Comparison of ENCODE assay signal across 18 mouse cellular contexts in the genomic region with DNA sequence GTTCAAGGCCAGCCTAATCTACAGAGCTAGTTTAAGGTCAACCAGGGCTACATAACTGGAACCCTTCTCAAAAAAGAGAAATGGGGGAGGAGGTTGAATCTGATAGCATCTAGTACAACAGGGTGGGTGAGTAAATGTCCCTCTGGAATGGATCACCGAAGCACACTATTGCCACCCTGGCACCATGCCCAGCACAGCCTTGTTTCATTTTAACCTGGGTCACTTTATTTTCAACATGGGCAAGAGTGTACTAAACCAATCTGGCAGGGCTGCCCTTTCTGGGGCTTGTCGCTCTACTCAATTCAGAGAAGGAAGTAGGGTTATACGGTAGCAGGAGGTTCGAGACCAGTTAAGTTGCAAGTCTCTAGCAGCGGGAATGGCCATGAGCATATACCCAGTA. TPM values are rescaled to one million over a fixed set of nuclear protein-coding genes. Genes with fewer than 3 reads are reported as not detected.
DNase-seq lines count a peak whose midpoint lies in the region; ATAC-seq and TF ChIP-seq lines count a peak whose summit lies in the region.
"Had no signal": no experiment of that assay in that cellular context is flagged by ENCODE, and none has a peak within 500 bp of the region (broad histone marks: within the 10 kb centered on the region; RNA-seq: fewer than 3 reads in every experiment).

No protein-coding gene starts in this region.

- H3K4me2 ChIP-seq in liver, embryonic 11.5 days: no peak overlapping the region
- no peak overlapping the region for H3K4me2 ChIP-seq in forebrain, embryonic 16.5 days (ENCODE audit: low read length)
- H3K4me2 ChIP-seq: embryonic facial prominence, embryonic 13.5 days; forebrain, embryonic 15.5 days; limb, embryonic 15.5 days; lung, embryonic 15.5 days; midbrain, embryonic 11.5 days; neural tube, embryonic 12.5 days had no signal

- H3K9ac ChIP-seq in liver, adult 2 months (ENCODE audit: low read depth, low read length): no peak overlapping the region
- no peak overlapping the region for H3K9ac ChIP-seq in liver, embryonic 11.5 days (ENCODE audit: low read depth, low read length)
- no peak overlapping the region for H3K9ac ChIP-seq in forebrain, embryonic 16.5 days (replicated peaks; ENCODE audit: low read depth, low read length)
- H3K9ac ChIP-seq: embryonic facial prominence, embryonic 13.5 days; forebrain, embryonic 15.5 days; limb, embryonic 15.5 days; lung, embryonic 15.5 days; neural tube, embryonic 12.5 days had no signal

- no peak for TF ChIP-seq POLR2A in liver, adult 2 months (IDR thresholded peaks at IDR 0.05; ENCODE audit: extremely low read depth, insufficient read depth, low read length)
- no peak for TF ChIP-seq POLR2A in kidney, adult 2 months (IDR thresholded peaks at IDR 0.05; ENCODE audit: low read depth, low read length)

- no peak for ATAC-seq in liver, embryonic 11.5 days (replicated peaks; ENCODE audit: low FRiP score)
- no peak for ATAC-seq in forebrain, embryonic 16.5 days
- ATAC-seq: forebrain, embryonic 15.5 days had no signal

- H3K4me1 ChIP-seq in liver, adult 2 months (ENCODE audit: control insufficient read depth, insufficient read depth, low read length): peaks cover 24% of the 10 kb centered on the region
- H3K4me1 ChIP-seq in liver, embryonic 11.5 days (replicated peaks; ENCODE audit: control insufficient read depth, insufficient read depth, low read length): peaks cover 17% of the 10 kb centered on the region
- H3K4me1 ChIP-seq in kidney, adult 2 months (ENCODE audit: control insufficient read depth, insufficient read depth, low read length): peaks cover 49% of the 10 kb centered on the region
- peaks cover 13% of the 10 kb centered on the region for H3K4me1 ChIP-seq in embryonic facial prominence, embryonic 10.5 days
- peaks cover 14% of the 10 kb centered on the region for H3K4me1 ChIP-seq in forebrain, embryonic 16.5 days (replicated peaks; ENCODE audit: control insufficient read depth, insufficient read depth, low read length)
- H3K4me1 ChIP-seq: limb, embryonic 15.5 days had no signal

- 26% methylated on average over 5 of the region's 5 CpGs for WGBS in liver, adult 2 months
- 88% methylated on average over 5 of the region's 5 CpGs for WGBS in liver, embryonic 11.5 days
- WGBS in kidney, adult 2 months: 42% methylated on average over 5 of the region's 5 CpGs
- WGBS in embryonic facial prominence, embryonic 10.5 days: 97% methylated on average over 5 of the region's 5 CpGs
- 82% methylated on average over 5 of the region's 5 CpGs for WGBS in forebrain, embryonic 16.5 days

- peak; percentile 86 for DNase-seq in liver, adult 2 months (ENCODE audit: extremely low read depth, low read depth, low spot score)
- DNase-seq in liver, embryonic 11.5 days (ENCODE audit: low spot score): no peak
- DNase-seq in adrenal gland, postnatal 14 days: peak; percentile 38
- peak; percentile 94 for DNase-seq in kidney, adult 2 months
- peak; percentile 89 to 91 for DNase-seq in kidney, postnatal 25 days
- no peak for DNase-seq in thymus, postnatal 14 days
- DNase-seq in embryonic facial prominence, embryonic 10.5 days (ENCODE audit: low spot score): no peak
- DNase-seq: cerebellum, postnatal 10 days; right cerebral cortex, postnatal 4 days; thymus, postnatal 25 days had no signal

- TF ChIP-seq CTCF in liver, adult 2 months (IDR thresholded peaks at IDR 0.05; ENCODE audit: low read depth, low read length): no peak
- no peak for TF ChIP-seq CTCF in kidney, adult 2 months (conservative IDR thresholded peaks at IDR 0.05; ENCODE audit: insufficient read depth, insufficient read length, low read depth, low read length)

- H3K79me2 ChIP-seq in liver, adult 2 months (ENCODE audit: control insufficient read depth, insufficient read depth, low read length): peaks cover 38% of the 10 kb centered on the region

- no peaks in the 10 kb centered on the region for H3K9me3 ChIP-seq in liver, embryonic 11.5 days (ENCODE audit: control insufficient read depth, low read length)
- no peaks in the 10 kb centered on the region for H3K9me3 ChIP-seq in embryonic facial prominence, embryonic 10.5 days
- no peaks in the 10 kb centered on the region for H3K9me3 ChIP-seq in forebrain, embryonic 16.5 days (ENCODE audit: control insufficient read depth, low read length)
- H3K9me3 ChIP-seq: embryonic facial prominence, embryonic 13.5 days; forebrain, embryonic 15.5 days; limb, embryonic 15.5 days; lung, embryonic 15.5 days; neural tube, embryonic 12.5 days had no signal

- H3K27ac ChIP-seq in liver, adult 2 months (replicated peaks; ENCODE audit: insufficient read depth, low read depth, low read length): peak overlapping the region; percentile 19; the same call in 1 of the 2 replicates
- no peak overlapping the region for H3K27ac ChIP-seq in liver, embryonic 11.5 days (ENCODE audit: low read depth, low read length)
- peak overlapping the region; percentile 29; the same call in 1 of the 2 replicates for H3K27ac ChIP-seq in kidney, adult 2 months (ENCODE audit: insufficient read depth, low read depth, low read length)
- no peak overlapping the region for H3K27ac ChIP-seq in embryonic facial prominence, embryonic 10.5 days (replicated peaks)
- no peak overlapping the region for H3K27ac ChIP-seq in forebrain, embryonic 16.5 days (ENCODE audit: low read length)
- H3K27ac ChIP-seq: embryonic facial prominence, embryonic 13.5 days; forebrain, embryonic 15.5 days; hindbrain, embryonic 10.5 days; limb, embryonic 15.5 days; lung, embryonic 15.5 days; neural tube, embryonic 12.5 days had no signal

- H3K36me3 ChIP-seq in liver, adult 2 months (ENCODE audit: control insufficient read depth, insufficient read depth, low read length): no peaks in the 10 kb centered on the region
- H3K36me3 ChIP-seq in liver, embryonic 11.5 days (ENCODE audit: control insufficient read depth, insufficient read depth, low read length): no peaks in the 10 kb centered on the region
- H3K36me3 ChIP-seq in kidney, adult 2 months (ENCODE audit: control insufficient read depth, insufficient read depth, low read length): no peaks in the 10 kb centered on the region
- H3K36me3 ChIP-seq in embryonic facial prominence, embryonic 10.5 days (replicated peaks): no peaks in the 10 kb centered on the region
- H3K36me3 ChIP-seq in forebrain, embryonic 16.5 days (ENCODE audit: control insufficient read depth, insufficient read depth): no peaks in the 10 kb centered on the region
- H3K36me3 ChIP-seq: embryonic facial prominence, embryonic 13.5 days; forebrain, embryonic 15.5 days; hindbrain, embryonic 10.5 days; limb, embryonic 15.5 days; lung, embryonic 15.5 days; neural tube, embryonic 12.5 days had no signal

- no peak overlapping the region for H3K4me3 ChIP-seq in liver, adult 2 months (ENCODE audit: insufficient read depth, low read depth, low read length)
- no peak overlapping the region for H3K4me3 ChIP-seq in liver, embryonic 11.5 days (ENCODE audit: low read depth, low read length)
- no peak overlapping the region for H3K4me3 ChIP-seq in kidney, adult 2 months (ENCODE audit: insufficient read depth, low read depth, low read length)
- H3K4me3 ChIP-seq in embryonic facial prominence, embryonic 10.5 days: no peak overlapping the region
- H3K4me3 ChIP-seq in forebrain, embryonic 16.5 days (replicated peaks; ENCODE audit: low read length): no peak overlapping the region
- H3K4me3 ChIP-seq: embryonic facial prominence, embryonic 13.5 days; forebrain, embryonic 15.5 days; hindbrain, embryonic 10.5 days; limb, embryonic 15.5 days; lung, embryonic 15.5 days; neural tube, embryonic 12.5 days had no signal

- H3K27me3 ChIP-seq in liver, adult 2 months (ENCODE audit: control insufficient read depth, insufficient read depth, low read length): no peaks in the 10 kb centered on the region
- H3K27me3 ChIP-seq in liver, embryonic 11.5 days (replicated peaks; ENCODE audit: control insufficient read depth, insufficient read depth, low read length): no peaks in the 10 kb centered on the region
- no peaks in the 10 kb centered on the region for H3K27me3 ChIP-seq in kidney, adult 2 months (replicated peaks; ENCODE audit: control insufficient read depth, insufficient read depth, low read length)
- no peaks in the 10 kb centered on the region for H3K27me3 ChIP-seq in embryonic facial prominence, embryonic 10.5 days (replicated peaks; ENCODE audit: low read depth, poor library complexity, severe bottlenecking)
- no peaks in the 10 kb centered on the region for H3K27me3 ChIP-seq in forebrain, embryonic 16.5 days (replicated peaks; ENCODE audit: control insufficient read depth, insufficient read depth, low read length)
- H3K27me3 ChIP-seq: embryonic facial prominence, embryonic 13.5 days; forebrain, embryonic 15.5 days; limb, embryonic 15.5 days; lung, embryonic 15.5 days; neural tube, embryonic 12.5 days had no signal

RNA-seq across cellular contexts. Expression of a gene that starts 31.9 kb away (rescaled TPM):
- total RNA-seq in liver, adult 2 months (2014; rRNA removed): 35.2 and 43.3 TPM in 2 replicates
- 12.1 and 14.0 TPM in 2 replicates for polyA plus RNA-seq in liver, adult 2 months (2012; rRNA removed)
- polyA plus RNA-seq in liver, embryonic 11.5 days (2014; fragmentation: Nextera tagmentation; extraction: Ambion mirVana): 5.1 TPM in 2 replicates
- total RNA-seq in adrenal gland, postnatal 14 days (2021): 23.7 and 23.9 TPM in 2 replicates
- polyA plus RNA-seq in kidney, adult 2 months (2012; rRNA removed): 18.9 and 23.2 TPM in 2 replicates
- 2.4 and 2.7 TPM in 2 replicates for polyA plus RNA-seq in embryonic facial prominence, embryonic 10.5 days (2016; fragmentation: Nextera tagmentation; extraction: Ambion mirVana)
- polyA plus RNA-seq in forebrain, embryonic 16.5 days (2015; fragmentation: Nextera tagmentation; extraction: Ambion mirVana): 3.9 and 4.6 TPM in 2 replicates

Comparison
In these comparisons a context has a peak if more than half of its experiments do, and no peak if none do; other contexts are left out.
1. DNase-seq: peak in liver, adult 2 months (single experiment), adrenal gland, postnatal 14 days (single experiment), kidney, adult 2 months (single experiment) and kidney, postnatal 25 days (2 of 2); none in liver, embryonic 11.5 days (single experiment), thymus, postnatal 14 days (single experiment) and embryonic facial prominence, embryonic 10.5 days (single experiment).
2. H3K27ac ChIP-seq: peak in liver, adult 2 months (single experiment) and kidney, adult 2 months (single experiment); none in liver, embryonic 11.5 days (single experiment), embryonic facial prominence, embryonic 10.5 days (single experiment) and forebrain, embryonic 16.5 days (single experiment).